Mouse (Mus musculus) cerebellum, adult 2 months (tissue): ENCODE data around the gene Gsx2.

Experiments used
- CTCF ChIP-seq: fragments of 200-500 bp; IDR thresholded peaks from 2 replicates; pipeline ENCODE4 v1.5.1; 2011; ENCODE audit warnings: low read depth, mild to moderate bottlenecking, control low read depth, low read length, moderate library complexity, borderline replicate concordance; ENCODE audit not compliant: insufficient read depth
- POLR2A ChIP-seq: fragments of 200-500 bp; IDR thresholded peaks from 2 replicates; pipeline ENCODE4 v1.6.1; 2011; ENCODE audit warnings: low read length, control low read depth, borderline replicate concordance; ENCODE audit not compliant: insufficient read depth

DNA sequence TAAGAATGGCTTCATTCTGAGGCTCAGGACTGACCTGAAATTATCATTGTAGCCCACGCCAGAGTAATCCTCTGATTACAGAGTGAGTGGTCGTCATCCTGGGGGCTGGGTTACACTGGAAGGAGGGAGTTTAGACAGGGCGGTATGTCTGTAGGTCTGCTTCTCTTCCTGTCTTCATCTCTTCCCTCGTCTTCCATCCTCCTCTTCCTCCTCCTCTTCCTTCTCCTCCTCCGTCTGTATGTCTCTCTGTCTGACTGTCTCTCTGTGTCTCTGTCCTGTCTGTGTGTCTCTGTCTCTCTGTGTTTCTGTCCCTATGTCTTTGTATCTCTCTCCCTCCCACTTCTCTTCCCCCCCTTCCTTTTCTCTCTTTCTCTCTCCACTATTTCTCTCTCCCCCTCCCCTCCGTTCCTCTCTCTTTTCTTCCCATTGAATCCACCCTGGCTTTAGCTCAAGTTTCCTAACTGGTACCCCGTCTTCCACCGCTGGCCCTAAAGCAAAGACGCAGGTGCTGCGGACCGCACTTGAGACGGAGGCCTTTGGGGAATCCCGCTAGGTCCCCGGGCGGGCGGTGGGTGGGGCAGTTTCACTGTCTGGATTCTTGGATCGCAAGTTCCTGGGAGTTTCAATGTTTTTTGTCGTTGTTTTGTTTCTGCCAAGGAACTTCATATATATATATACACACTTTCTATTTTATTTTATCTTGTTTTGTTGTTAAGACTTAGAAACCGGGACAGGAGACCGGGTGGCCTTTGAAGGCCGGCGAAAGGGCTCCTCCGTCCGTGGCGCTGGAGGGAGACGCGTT is 8.4 kb downstream of the Gsx2 start:
- TF ChIP-seq CTCF (no peak), POLR2A (no peak)
